ENCODE assay signal across 8 mouse cellular contexts in the genomic region with DNA sequence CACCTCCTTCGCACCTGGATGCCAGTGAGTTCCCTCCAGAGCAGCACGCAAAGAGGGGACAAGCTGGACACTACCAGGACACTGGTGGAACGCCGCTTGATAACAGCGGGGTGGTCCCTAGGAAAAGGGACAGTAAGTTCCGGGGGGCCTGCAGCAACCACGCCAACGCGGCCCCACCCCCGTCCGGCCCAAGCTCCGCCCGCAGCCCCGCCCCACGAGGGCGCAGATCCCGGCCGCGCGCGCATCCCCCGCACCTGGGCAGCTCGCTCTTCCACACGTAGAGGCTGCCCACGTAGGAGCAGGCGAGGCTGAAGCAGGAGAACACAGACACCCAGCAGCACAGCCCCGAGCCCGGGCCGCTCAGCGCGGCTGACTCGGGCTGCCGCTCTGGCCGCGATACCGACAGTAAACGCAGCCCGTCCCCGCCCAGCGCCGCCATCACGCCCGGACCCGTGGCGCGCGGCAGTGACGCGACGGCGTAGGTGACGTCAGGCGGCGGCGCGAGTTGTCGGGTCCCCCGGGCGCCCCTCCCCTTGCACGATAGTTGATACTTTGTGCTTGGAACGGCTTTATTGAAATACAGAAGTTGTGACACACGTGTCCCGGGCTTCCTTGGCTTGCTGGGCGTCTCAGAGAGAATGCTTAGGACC. TPM values are rescaled to one million over a fixed set of nuclear protein-coding genes. Genes with fewer than 3 reads are reported as not detected.
DNase-seq lines count a peak whose midpoint lies in the region; ATAC-seq and TF ChIP-seq lines count a peak whose summit lies in the region.

A gene (minus strand): TSS at position 463 of the 650 bp plus-strand sequence.

- TF ChIP-seq CTCF in liver, postnatal 0 days (IDR thresholded peaks at IDR 0.05; ENCODE audit: low read depth), result no peak

- ATAC-seq in cerebellum, adult (ENCODE audit: insufficient number of reproducible peaks, low FRiP score, low TSS enrichment), result peak; percentile 63; the same call in 1 of the 2 replicates
- peak; percentile 94 for ATAC-seq in forebrain, embryonic 14.5 days
- peak; percentile 84 for ATAC-seq in liver, postnatal 0 days
- peak; percentile 79 for ATAC-seq in neural tube, embryonic 13.5 days (ENCODE audit: low read depth)

- DNase-seq in ES-CJ7 (ENCODE audit: low read depth, low spot score), result peak; percentile 80
- peak; percentile 95 for DNase-seq in forebrain, embryonic 14.5 days (ENCODE audit: low spot score)
- peak; percentile 94 to 95 for DNase-seq in heart, postnatal 10 days
- DNase-seq in large intestine, adult 2 months (ENCODE audit: low read depth, low spot score), result peak; percentile 56
- DNase-seq in liver, postnatal 0 days, result peak; percentile 95
- peak; percentile 58 for DNase-seq in telencephalon, adult 2 months (ENCODE audit: low read depth, low spot score)

- TF ChIP-seq EP300 in liver, postnatal 0 days (IDR thresholded peaks at IDR 0.05; ENCODE audit: low read depth), result no peak

- H3K9ac ChIP-seq in forebrain, embryonic 14.5 days (ENCODE audit: low read length), result peak within 1 kb of the TSS; percentile 92
- H3K9ac ChIP-seq in liver, postnatal 0 days (replicated peaks), result peak within 1 kb of the TSS; percentile 98
- H3K9ac ChIP-seq in neural tube, embryonic 13.5 days, result peak within 1 kb of the TSS; percentile 83

- intact Hi-C loops in heart, postnatal 10 days (cut with DNase I), result loop anchor here (5.0 kb wide), 4 partner anchors 128 to 337 kb away; a partner anchor contains a TSS

- H3K4me1 ChIP-seq in forebrain, embryonic 14.5 days (ENCODE audit: control insufficient read depth, insufficient read depth, low read length), result peaks cover 6% of the 10 kb centered on the region
- peaks cover 11% of the 10 kb centered on the region for H3K4me1 ChIP-seq in liver, postnatal 0 days (ENCODE audit: insufficient read depth)
- peaks cover 47% of the 10 kb centered on the region for H3K4me1 ChIP-seq in neural tube, embryonic 13.5 days (replicated peaks)

- no peaks in the 10 kb centered on the region for H3K9me3 ChIP-seq in forebrain, embryonic 14.5 days (replicated peaks; ENCODE audit: control insufficient read depth, low read length)
- no peaks in the 10 kb centered on the region for H3K9me3 ChIP-seq in liver, postnatal 0 days (ENCODE audit: low read length)
- no peaks in the 10 kb centered on the region for H3K9me3 ChIP-seq in neural tube, embryonic 13.5 days

- H3K27me3 ChIP-seq in forebrain, embryonic 14.5 days (replicated peaks; ENCODE audit: control insufficient read depth, insufficient read depth, low read length), result no peaks in the 10 kb centered on the region
- H3K27me3 ChIP-seq in liver, postnatal 0 days (ENCODE audit: insufficient read depth, low read length), result no peaks in the 10 kb centered on the region
- no peaks in the 10 kb centered on the region for H3K27me3 ChIP-seq in neural tube, embryonic 13.5 days

- peaks cover 35% of the 10 kb centered on the region for H3K36me3 ChIP-seq in forebrain, embryonic 14.5 days (ENCODE audit: control insufficient read depth, insufficient read depth, low read length)
- peaks cover 26% of the 10 kb centered on the region for H3K36me3 ChIP-seq in liver, postnatal 0 days (replicated peaks; ENCODE audit: insufficient read depth, low read length)
- H3K36me3 ChIP-seq in neural tube, embryonic 13.5 days, result peaks cover 38% of the 10 kb centered on the region

- peak within 1 kb of the TSS; percentile 82 for H3K27ac ChIP-seq in forebrain, embryonic 14.5 days (ENCODE audit: low read depth, low read length)
- H3K27ac ChIP-seq in liver, postnatal 0 days (ENCODE audit: low read depth), result peak within 1 kb of the TSS; percentile 96
- H3K27ac ChIP-seq in neural tube, embryonic 13.5 days (replicated peaks), result peak within 1 kb of the TSS; percentile 92

- peak within 1 kb of the TSS; percentile 91 for H3K4me2 ChIP-seq in forebrain, embryonic 14.5 days (ENCODE audit: low read length)
- peak within 1 kb of the TSS; percentile 91 for H3K4me2 ChIP-seq in liver, postnatal 0 days (ENCODE audit: low read depth, low read length)
- H3K4me2 ChIP-seq in neural tube, embryonic 13.5 days, result peak within 1 kb of the TSS; percentile 89

- peak within 1 kb of the TSS; percentile 86 for H3K4me3 ChIP-seq in forebrain, embryonic 14.5 days (ENCODE audit: low read depth, low read length)
- H3K4me3 ChIP-seq in liver, postnatal 0 days (ENCODE audit: low read depth, low read length), result peak within 1 kb of the TSS; percentile 82
- peak within 1 kb of the TSS; percentile 80 for H3K4me3 ChIP-seq in neural tube, embryonic 13.5 days

- WGBS in forebrain, embryonic 14.5 days, result under 1% methylated on average over 61 of the region's 64 CpGs
- WGBS in large intestine, adult 2 months, result under 1% methylated on average over 64 of the region's 64 CpGs
- WGBS in liver, postnatal 0 days (ENCODE audit: insufficient replicate concordance), result under 1% methylated on average over 51 of the region's 64 CpGs
- WGBS in neural tube, embryonic 13.5 days, result under 1% methylated on average over 61 of the region's 64 CpGs

RNA-seq across cellular contexts. Expression of the gene that starts here (rescaled TPM):
- 57.1 and 57.5 TPM in 2 replicates for polyA plus RNA-seq in forebrain, embryonic 14.5 days (2014; fragmentation: Nextera tagmentation; extraction: Ambion mirVana)
- 10 to 100 TPM; 14.9 to 16.2 TPM for total RNA-seq in heart, postnatal 10 days (2021)
- 94.0 and 102 TPM in 2 replicates for polyA plus RNA-seq in large intestine, adult 2 months (2012; rRNA removed)
- polyA plus RNA-seq in liver, postnatal 0 days (2015; fragmentation: Nextera tagmentation; extraction: Ambion mirVana), result 16.6 and 17.3 TPM in 2 replicates
- polyA plus RNA-seq in neural tube, embryonic 13.5 days (2015; fragmentation: Nextera tagmentation; extraction: Ambion mirVana), result 51.8 and 56.0 TPM in 2 replicates

Comparison
In these comparisons a context has a peak if more than half of its experiments do, and no peak if none do; other contexts are left out.
1. Peak in every context shown above with its lines: DNase-seq, ATAC-seq, H3K4me3 ChIP-seq and H3K27ac ChIP-seq.